Mouse (Mus musculus) left cerebral cortex, adult 2 months (tissue): Measurements from ENCODE around the gene Klrb1f. TPM values are rescaled to one million over a fixed set of nuclear protein-coding genes. Genes with fewer than 3 reads are reported as not detected.
"Not testable (repeated sequence)": the region's sequence is repeated elsewhere in the genome, so short reads cannot be mapped to it uniquely, and the experiment has no call there.

Source experiments
- DNase-seq, 2 experiments: peaks; one replicate each; pipeline ENCODE4 v3.0.0; 2021 to 2022; ENCODE audit warnings: low spot score in 2 of 2, mixed read lengths in 1 of 2; ENCODE audit errors: extremely low spot score in 1 of 2
- H3K27ac ChIP-seq: fragments of 200-600 bp; 2 replicates; pipeline ENCODE4 v1.8.1; 2022
- H3K4me3 ChIP-seq: fragments of 200-600 bp; 2 replicates; pipeline ENCODE4 v1.8.1; 2022
- CTCF ChIP-seq: fragments of 200-600 bp; IDR thresholded peaks from 2 replicates; pipeline ENCODE4 v1.8.1; 2022; ENCODE audit warnings: antibody characterized with exemption, mild to moderate bottlenecking, moderate library complexity
- intact Hi-C: fragments of 180-260 bp; cut with DNase I; formaldehyde crosslinking; loops from one replicate; pipeline ENCODE4 v1.15.1; 2025
- total RNA-seq, 2 experiments: library from RNA; stranded (reverse); gene quantifications; 2 replicates each; pipeline ENCODE4 v1.2.3; 2021

The Klrb1f gene
- total RNA-seq, 2 experiments from 2014 or later, result not detected

DNA sequence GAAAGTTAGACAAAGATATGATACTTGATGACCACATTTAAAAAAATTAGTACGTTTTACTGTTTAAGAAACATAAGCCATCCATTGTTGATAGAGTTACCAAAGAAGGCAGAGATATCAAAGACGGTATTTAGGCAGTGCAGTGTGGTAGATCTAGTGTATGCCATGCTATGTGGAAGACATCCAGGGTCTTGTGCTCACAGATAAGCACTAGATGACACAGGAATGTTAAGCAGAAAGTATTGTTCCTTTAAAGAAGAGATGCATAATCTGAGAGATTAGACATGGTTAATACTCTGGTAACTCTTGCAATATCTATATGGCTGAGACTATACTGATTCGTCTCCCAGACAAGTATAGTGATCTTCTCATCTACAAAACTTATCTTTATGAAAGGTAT, 5.4 kb downstream of the Klrb1f start:
- H3K27ac ChIP-seq, result no peak overlapping the region
- no peak overlapping the region for H3K4me3 ChIP-seq
- DNase-seq, result no peak
- TF ChIP-seq CTCF, result no peak
- intact Hi-C loops, result no loop called here

DNA sequence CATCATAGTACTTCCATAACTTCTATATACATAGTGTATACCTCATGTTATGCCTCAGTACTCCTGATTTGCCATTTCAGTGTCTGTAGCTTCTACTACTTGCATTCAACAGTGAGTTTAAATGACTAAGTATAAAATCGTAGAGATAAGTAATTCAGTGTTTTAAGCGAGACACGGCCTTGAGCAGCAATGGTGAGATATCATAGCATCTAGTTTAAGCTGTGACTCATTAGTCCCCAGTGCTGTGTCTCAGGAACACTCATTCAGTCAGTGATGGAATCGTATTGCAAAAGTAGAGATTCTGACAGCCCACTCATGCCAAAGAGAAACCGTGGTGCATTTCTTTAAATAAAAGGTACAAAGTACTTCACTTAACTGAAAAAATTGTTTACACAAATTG, 6.0 kb downstream of the Klrb1f start:
- DNase-seq, result no peak
- no peak for TF ChIP-seq CTCF
- no peak overlapping the region for H3K27ac ChIP-seq
- H3K4me3 ChIP-seq, result no peak overlapping the region
- intact Hi-C loops, result no loop called here

DNA sequence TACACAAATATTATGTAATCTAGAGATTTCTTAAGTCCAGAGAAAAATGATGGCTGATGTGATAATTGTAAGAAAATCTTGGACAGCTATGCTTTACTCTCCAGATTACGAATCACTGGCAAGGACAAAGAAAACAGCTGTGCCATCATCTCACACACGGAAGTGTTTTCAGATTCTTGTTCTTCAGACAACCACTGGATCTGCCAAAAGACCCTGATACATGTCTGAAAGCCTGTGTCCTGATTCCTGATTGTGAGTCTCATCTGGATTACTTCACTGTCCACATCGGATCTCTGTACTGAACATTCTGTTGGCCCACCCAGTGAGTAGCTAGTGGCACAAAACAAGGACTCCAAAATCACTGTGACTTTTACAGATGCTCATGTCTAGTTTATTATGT, 10.5 kb downstream of the Klrb1f start:
- no peak overlapping the region for H3K4me3 ChIP-seq
- H3K27ac ChIP-seq, result no peak overlapping the region
- DNase-seq, result no peak
- no peak for TF ChIP-seq CTCF
- intact Hi-C loops, result no loop called here

DNA sequence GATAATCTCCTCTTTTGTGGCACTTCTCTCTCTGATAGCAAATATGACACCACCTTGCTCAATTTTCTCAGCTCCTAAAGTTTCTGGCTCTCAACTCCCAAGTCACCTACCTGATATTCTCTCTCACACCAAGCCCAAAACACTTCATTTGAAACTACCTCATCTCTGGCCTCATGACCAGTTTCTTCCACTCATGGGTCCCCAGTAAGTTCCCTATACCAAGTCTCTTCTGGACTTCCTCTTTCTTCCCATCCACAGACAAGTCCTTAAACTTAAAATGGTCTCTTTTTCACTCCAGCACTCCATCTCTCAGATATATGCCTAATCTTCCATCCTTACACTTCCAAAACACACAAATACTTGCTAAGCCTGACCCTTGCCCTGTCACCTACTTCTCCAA, 12.3 kb downstream of the Klrb1f start:
- TF ChIP-seq CTCF, result no peak
- DNase-seq, result no peak
- intact Hi-C loops, result no loop called here
- Histone ChIP-seq H3K4me3 (no peak overlapping the region), H3K27ac (no peak overlapping the region)

DNA sequence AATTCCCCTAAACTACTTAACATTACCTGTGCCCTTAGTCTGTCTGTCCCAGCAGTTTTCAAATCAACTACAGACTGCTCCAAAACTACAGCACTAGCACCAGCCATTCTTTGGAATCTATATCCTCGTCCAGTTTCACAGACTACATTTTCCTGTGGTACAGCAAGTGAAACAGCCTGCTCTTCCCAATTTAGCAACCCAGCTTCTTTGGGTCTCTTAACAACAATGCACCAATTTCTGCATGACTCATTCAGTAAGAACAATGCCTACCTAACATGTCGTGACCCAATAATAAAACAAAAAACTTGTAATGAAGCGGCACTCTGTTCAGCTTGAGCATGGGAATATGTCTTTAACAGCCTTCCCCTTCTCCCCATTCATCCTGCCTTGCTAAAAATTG, 19.7 kb downstream of the Klrb1f start:
- no peak for DNase-seq
- intact Hi-C loops, result no loop called here
- no peak for TF ChIP-seq CTCF
- H3K27ac ChIP-seq, result no peak overlapping the region
- no peak overlapping the region for H3K4me3 ChIP-seq

DNA sequence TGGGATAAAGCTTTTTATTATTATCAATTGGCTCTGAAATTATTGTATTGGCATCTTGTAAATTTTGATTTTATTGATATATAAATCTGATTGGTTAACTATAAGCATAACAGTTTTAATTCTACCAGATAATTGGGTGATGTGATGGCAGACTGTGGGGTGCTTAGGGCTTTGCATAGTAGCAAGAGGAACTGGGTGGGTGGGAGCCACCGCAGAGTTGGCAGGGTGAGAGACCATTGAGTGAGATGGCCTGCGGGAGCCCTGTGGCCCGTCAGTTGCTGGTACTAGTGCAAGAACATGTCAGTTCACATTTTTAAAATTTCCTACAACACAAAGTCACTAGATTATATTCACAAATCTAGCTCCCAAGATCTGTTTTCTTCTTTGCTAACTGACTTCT, 20.2 kb downstream of the Klrb1f start:
- DNase-seq, result no peak
- no peak for TF ChIP-seq CTCF
- intact Hi-C loops, result no loop called here
- no peak overlapping the region for H3K27ac ChIP-seq
- H3K4me3 ChIP-seq, result no peak overlapping the region

DNA sequence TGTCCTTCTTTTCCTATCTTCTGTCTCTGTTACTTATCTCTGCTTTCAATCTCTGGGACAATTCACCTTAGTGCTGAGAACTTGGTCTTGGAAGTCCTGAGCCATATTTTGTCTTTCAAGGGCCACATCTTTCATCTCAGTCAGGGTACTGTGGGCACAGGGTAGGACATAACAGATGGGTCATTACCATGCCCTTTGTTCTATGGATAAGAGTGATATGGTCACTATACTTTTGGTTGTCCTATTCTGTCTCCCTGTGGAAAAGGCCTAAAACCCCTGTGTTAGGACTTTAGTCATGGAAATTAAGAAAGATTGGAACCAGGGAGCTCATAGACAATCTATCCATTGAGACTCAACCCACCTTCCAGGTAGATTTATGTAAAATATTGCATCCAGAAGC, 20.8 kb downstream of the Klrb1f start:
- DNase-seq, result no peak
- intact Hi-C loops, result no loop called here
- Histone ChIP-seq H3K27ac (no peak overlapping the region), H3K4me3 (no peak overlapping the region)
- TF ChIP-seq CTCF, result no peak

DNA sequence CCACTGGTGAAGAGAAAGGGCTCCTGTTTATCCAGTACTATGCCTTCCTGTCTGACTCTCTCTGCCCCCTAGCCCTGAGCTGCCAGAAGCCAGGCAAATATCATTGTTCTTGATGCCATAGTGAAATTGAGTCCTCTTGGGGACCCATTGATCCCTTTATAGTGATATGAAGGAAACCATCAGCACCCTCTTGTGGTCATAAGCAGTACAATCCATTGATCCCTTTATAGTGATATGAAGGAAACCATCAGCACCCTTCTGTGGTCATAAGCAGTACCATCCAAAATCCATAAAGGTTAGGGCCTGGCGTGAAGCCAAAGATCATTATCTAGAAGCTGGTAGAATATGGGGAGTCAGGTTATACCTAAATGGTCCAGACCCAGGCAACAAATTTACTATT, 21.3 kb downstream of the Klrb1f start:
- peak; percentile 84 for TF ChIP-seq CTCF
- Histone ChIP-seq H3K27ac (no peak overlapping the region), H3K4me3 (no peak overlapping the region)
- peak in 1 of 2 experiments; percentile 13 for DNase-seq
- intact Hi-C loops, result loop anchor here (1.0 kb wide), 1 partner anchor 213 kb away; no protein-coding TSS in a partner anchor

DNA sequence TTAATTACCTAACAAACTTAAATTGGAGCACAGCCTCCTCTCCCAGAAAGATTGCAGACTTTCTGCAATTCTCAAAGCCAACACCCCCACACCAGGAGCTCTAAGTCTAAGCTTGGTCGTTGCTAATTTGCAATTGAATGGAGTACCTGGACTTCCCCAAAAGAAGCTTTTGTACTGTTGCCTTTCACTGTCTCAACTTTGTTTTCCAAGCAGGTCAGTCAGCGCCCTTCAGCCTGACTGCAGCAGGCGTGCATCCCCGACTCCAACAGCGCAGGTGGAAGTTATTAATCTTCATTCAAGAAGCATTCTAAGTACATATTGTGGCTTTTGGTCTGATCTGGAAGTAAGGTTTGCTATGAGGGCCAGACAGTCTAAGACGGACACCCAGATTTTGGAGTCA, 39.4 kb downstream of the Klrb1f start:
- no peak for TF ChIP-seq CTCF
- Histone ChIP-seq H3K4me3 (no peak overlapping the region), H3K27ac (no peak overlapping the region)
- intact Hi-C loops, result no loop called here
- DNase-seq, result no peak

DNA sequence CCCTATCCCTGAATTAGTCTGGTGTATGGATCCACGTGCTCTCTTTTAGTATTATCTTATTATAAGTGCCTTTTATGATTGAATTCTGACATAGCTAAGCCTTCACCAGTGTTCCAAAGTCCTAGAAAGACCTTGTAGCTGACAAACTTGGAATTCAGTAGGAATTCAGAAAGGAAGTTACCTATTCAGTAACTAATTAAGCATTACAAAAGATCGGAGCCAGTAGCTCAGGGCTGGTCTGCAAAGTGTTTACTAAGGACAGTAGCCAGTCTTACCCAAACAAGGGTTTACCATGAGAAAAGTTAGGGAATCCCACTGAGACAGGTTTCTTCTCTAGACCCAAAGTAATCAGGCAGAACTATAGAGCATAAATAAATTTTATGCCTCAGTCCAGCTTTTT, 40.3 kb downstream of the Klrb1f start:
- H3K4me3 ChIP-seq, intact Hi-C loops, H3K27ac ChIP-seq, DNase-seq: not testable (repeated sequence)

DNA sequence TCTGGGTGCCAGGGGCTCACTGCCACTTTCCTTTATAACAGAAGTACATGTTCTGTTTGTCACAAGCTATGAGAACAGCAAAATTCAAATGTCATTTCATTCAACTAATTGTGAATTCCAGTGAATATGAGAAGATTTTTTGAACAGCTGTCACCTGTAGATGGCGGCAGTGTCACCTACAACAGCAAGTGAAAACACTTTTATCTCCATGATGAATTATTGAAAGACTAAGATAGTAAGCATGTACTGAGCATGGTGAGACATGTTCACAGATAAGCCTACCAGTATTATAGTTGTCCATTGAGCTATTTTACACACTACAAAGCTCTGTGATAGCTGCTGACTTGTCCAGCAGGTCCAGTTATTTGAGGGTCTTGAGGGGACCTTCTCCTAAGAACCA, 42.5 kb downstream of the Klrb1f start:
- intact Hi-C loops, result no loop called here
- peak in 1 of 2 experiments; percentile 11 for DNase-seq
- peak; percentile 64 for TF ChIP-seq CTCF

DNA sequence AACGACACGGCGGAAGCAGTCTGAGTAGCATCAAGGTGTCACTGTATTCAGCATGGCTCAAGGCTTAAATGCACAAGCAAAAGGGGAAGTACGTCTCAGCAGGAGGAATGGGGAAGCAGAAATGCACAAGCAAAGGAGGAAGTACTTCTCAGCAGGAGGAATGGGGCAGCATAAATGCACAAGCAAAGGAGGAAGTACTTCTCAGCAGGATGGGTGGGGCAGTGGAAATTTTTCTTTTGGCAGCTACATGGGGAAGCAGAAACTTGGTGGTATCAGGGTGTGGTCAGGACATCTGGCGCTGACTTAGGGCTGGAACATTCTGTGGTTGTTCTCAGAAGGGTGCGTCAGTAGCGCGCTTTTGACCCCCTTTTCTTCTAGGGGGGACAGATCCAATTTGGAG, 42.9 kb downstream of the Klrb1f start:
- DNase-seq, H3K4me3 ChIP-seq, H3K27ac ChIP-seq, intact Hi-C loops: not testable (repeated sequence)

More for the DNA sequence above, 42.5 kb downstream of the Klrb1f start:
- H3K27ac ChIP-seq, result no peak overlapping the region
- no peak overlapping the region for H3K4me3 ChIP-seq

DNA sequence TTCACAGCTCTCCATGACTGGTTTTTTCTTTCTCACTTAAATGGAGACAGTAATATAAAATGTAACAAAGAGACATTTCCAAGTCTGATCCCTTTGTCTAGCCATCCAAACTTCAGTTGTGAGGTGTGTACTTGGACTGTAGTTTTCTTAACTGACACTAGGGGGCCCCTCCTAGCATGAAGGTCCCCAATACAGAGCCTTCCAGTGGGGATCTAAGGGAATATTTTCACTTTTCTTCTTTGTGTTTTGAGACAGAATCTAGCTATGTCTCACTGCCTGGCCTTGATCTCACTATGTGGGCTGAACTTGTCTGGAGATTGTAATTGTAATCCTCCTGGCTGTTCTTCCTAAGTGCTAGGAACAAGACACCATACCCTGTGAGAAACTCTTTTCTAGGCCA, 49.5 kb downstream of the Klrb1f start:
- no peak overlapping the region for H3K4me3 ChIP-seq
- TF ChIP-seq CTCF, result peak; percentile 84
- no peak overlapping the region for H3K27ac ChIP-seq
- intact Hi-C loops, result loop anchor here (1.0 to 2.0 kb wide), 3 partner anchors 85 to 160 kb away; partner anchors contain the start of gene Clec2d
- DNase-seq, result peak in 1 of 2 experiments; percentile 11

DNA sequence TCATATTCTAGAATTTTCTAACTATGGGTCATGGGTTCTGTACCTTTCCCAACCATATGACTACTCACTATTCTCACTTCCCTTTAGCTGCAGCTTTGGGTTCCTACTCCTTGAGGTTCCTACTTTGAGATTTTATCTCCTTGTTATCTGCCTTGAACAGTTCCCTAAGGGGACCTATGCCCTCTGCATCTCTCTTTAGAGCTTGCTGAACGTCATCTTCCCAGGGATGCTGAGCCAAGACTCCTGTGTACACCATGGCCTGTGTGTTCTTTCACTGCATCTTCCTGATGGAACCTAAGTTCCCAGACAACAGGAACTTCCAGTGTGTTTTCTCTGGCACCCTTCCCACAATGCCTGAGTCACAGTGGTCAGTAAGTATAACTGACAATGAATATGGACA, 52.2 kb downstream of the Klrb1f start:
- H3K4me3 ChIP-seq, result no peak overlapping the region
- intact Hi-C loops, result no loop called here
- DNase-seq, result no peak
- H3K27ac ChIP-seq, result no peak overlapping the region
- no peak for TF ChIP-seq CTCF

DNA sequence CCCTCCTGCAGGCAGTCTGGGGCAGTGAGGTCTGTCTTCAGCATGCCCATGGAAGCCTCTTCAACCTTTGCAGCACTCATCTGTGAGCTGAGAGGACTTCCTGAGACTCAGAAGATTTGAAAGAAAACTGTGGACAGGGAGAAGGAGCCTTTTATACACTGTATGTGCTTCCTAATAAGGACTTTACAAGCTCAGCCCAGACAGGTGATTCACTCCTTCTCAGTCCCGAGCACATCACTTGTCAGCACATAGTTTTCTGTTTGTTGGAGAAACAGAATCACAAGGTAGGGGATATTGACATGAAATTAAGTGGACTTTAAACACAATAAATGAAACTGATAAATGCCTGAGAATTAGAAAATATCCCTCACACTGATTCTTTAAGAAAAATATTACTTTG, 55.1 kb downstream of the Klrb1f start, which contains the start of gene Clec2e:
TSS of gene Clec2e (minus strand) at position 120 of the 400 bp plus-strand sequence.
- H3K4me3 ChIP-seq, DNase-seq, intact Hi-C loops: not testable (repeated sequence)

More for the DNA sequence above, 55.1 kb downstream of the Klrb1f start, which contains the start of gene Clec2e:
- not testable (repeated sequence) for H3K27ac ChIP-seq
